Mouse (Mus musculus): ENCODE measurements around the gene Engase. TPM values are rescaled to one million over a fixed set of nuclear protein-coding genes. Genes with fewer than 3 reads are reported as not detected.

The Engase gene
- polyA plus RNA-seq, 1 experiment = 32.7 TPM

DNA sequence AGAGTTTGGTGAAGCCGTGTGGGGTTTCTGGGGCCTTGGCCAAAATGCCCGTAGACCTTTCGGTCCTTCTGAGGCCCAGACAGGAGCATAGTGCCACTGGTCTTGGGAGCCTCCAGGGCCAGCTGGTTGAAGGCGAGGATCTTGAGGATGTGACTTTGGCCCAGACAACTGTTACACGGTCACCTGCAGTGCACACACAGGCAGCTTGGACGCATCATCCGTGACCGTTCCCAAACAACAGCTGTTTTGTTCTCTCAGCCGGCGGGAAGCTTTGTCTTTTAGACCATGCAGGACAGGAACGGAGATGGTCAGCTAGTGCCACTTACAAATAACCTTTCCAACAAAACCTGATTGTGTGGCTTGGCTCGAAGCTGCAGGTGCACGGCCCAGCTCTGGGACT lies 5.0 kb upstream of the Engase start:
- Histone ChIP-seq H3K4me1 (ENCODE audit: control insufficient read depth, insufficient read depth, low read length) (peaks cover 23% of the 10 kb centered on the region), H3K27ac (ENCODE audit: insufficient read depth, low read depth, low read length) (no peak overlapping the region)
- TF ChIP-seq CTCF (IDR thresholded peaks at IDR 0.05; ENCODE audit: low read depth, low read length) (no peak), POLR2A (IDR thresholded peaks at IDR 0.05; ENCODE audit: borderline replicate concordance, low read depth, low read length) (no peak)

GRCm38 (mm10) chr11:118473161-118473560 lies 3.5 kb upstream of the Engase start:
- Histone ChIP-seq H3K4me1 (ENCODE audit: control insufficient read depth, insufficient read depth, low read length) (peaks cover 30% of the 10 kb centered on the region), H3K4me3 (ENCODE audit: insufficient read depth, low read length) (no peak overlapping the region), H3K27ac (ENCODE audit: insufficient read depth, low read depth, low read length) (no peak overlapping the region)
- no peak for TF ChIP-seq CTCF (IDR thresholded peaks at IDR 0.05; ENCODE audit: low read depth, low read length)
- TF ChIP-seq POLR2A (IDR thresholded peaks at IDR 0.05; ENCODE audit: borderline replicate concordance, low read depth, low read length) = no peak

More for the DNA sequence above, 5.0 kb upstream of the Engase start:
- no peak overlapping the region for H3K4me3 ChIP-seq (ENCODE audit: insufficient read depth, low read length)

DNA sequence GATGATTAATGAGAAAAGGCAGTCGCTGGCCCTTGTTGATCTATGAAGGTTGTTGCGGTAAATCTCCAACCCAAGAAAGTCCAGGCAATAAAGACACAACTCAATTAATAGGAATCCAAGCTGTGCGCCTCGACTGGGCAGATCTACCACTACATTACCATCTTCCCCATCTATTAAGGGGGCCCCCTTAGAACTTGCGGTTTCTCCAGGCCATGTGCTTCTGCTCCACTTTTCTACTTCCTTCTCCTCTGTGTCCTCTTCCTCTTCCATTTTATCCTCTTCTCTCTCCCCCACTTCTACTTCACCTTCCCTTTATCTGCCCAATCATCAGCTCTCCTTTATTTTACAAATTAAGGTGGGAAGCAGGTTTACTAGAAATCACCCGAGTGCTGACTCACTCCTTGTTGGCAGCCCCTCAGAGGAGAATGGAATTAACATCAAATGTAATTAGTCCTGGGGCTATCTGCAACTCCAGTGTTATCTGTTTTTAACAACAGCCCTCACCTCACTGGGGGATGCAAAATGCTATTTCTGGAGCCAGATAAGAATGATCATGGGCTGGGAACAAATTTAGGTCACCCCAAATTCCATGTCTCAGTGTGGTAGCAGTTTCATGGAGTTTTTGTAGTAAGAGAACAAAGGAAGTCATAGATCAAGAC lies 2.7 kb upstream of the Engase start:
- no peak overlapping the region for H3K4me3 ChIP-seq (ENCODE audit: insufficient read depth, low read length)
- no peak for TF ChIP-seq POLR2A (IDR thresholded peaks at IDR 0.05; ENCODE audit: borderline replicate concordance, low read depth, low read length)
- TF ChIP-seq CTCF (IDR thresholded peaks at IDR 0.05; ENCODE audit: low read depth, low read length) = no peak
- peaks cover 30% of the 10 kb centered on the region for H3K4me1 ChIP-seq (ENCODE audit: control insufficient read depth, insufficient read depth, low read length)

DNA sequence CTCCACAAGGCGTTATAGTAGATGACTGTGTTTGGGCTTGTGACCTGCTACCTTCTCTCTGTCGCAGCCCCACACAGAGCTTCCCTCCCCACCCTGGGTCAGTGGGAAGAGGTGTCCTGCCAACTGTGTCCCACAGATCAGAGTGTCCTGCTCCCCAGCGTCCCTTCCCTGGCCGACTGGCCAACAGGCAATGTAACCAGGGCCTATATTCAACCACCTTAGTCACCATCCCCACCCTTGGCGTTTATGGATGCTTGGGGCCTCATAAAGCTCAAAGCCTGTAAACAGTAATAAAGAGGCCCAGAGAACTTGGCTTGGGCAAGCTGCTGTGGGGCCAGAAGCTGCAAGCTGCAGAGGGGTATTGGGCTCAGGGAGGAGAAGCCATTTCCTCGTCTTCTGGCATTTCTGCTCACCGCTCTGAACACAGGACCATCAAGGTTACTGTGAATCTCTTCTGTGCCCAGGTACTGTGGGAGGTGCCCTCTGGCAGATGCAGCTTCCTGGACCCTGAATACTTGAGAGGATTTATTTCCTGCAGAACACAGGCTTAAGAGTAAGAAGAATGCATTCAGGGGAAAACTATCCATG lies 1.0 kb upstream of the Engase start:
- Histone ChIP-seq H3K27ac (ENCODE audit: insufficient read depth, low read depth, low read length) (no peak overlapping the region), H3K4me3 (ENCODE audit: insufficient read depth, low read length) (no peak overlapping the region), H3K4me1 (ENCODE audit: control insufficient read depth, insufficient read depth, low read length) (peaks cover 21% of the 10 kb centered on the region)
- TF ChIP-seq CTCF (IDR thresholded peaks at IDR 0.05; ENCODE audit: low read depth, low read length) (no peak), POLR2A (IDR thresholded peaks at IDR 0.05; ENCODE audit: borderline replicate concordance, low read depth, low read length) (no peak)

More for the DNA sequence above, 2.7 kb upstream of the Engase start:
- peak overlapping the region; percentile 23; the same call in 1 of the 2 replicates for H3K27ac ChIP-seq (ENCODE audit: insufficient read depth, low read depth, low read length)

DNA sequence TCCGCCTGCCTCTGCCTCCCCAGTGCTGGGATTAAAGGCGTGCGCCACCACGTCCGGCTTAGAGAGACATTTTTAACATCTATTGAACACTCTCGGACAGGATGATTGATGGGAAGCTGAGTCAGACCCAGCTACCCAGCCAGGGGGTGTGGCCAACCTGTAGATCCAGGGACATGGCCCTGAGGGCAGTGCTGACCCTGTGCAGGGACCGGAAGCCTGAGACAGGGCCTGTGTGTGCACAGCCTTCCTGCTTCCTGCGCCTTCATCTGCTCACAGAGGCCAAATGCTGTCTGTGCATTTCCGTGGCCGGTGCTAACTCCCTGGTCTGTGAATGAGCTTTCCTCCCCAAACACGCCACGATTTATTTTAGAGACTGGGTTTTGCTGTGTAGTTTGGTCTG lies 3.1 kb downstream of the Engase start:
- H3K4me1 ChIP-seq (ENCODE audit: control insufficient read depth, insufficient read depth, low read length) = peaks cover 9% of the 10 kb centered on the region
- TF ChIP-seq POLR2A (IDR thresholded peaks at IDR 0.05; ENCODE audit: borderline replicate concordance, low read depth, low read length) (no peak), CTCF (IDR thresholded peaks at IDR 0.05; ENCODE audit: low read depth, low read length) (no peak)
- H3K27ac ChIP-seq (ENCODE audit: insufficient read depth, low read depth, low read length) = no peak overlapping the region
- H3K4me3 ChIP-seq (ENCODE audit: insufficient read depth, low read length) = no peak overlapping the region

- Histone ChIP-seq H3K4me3 (ENCODE audit: insufficient read depth, low read length) (no peak overlapping the region), H3K27ac (ENCODE audit: insufficient read depth, low read depth, low read length) (no peak overlapping the region), H3K4me1 (ENCODE audit: control insufficient read depth, insufficient read depth, low read length) (peaks cover 9% of the 10 kb centered on the region)
- TF ChIP-seq CTCF (IDR thresholded peaks at IDR 0.05; ENCODE audit: low read depth, low read length) (no peak), POLR2A (IDR thresholded peaks at IDR 0.05; ENCODE audit: borderline replicate concordance, low read depth, low read length) (no peak)
Measured at GRCm38 (mm10) chr11:118481231-118481630, 4.6 kb downstream of the Engase start.

DNA sequence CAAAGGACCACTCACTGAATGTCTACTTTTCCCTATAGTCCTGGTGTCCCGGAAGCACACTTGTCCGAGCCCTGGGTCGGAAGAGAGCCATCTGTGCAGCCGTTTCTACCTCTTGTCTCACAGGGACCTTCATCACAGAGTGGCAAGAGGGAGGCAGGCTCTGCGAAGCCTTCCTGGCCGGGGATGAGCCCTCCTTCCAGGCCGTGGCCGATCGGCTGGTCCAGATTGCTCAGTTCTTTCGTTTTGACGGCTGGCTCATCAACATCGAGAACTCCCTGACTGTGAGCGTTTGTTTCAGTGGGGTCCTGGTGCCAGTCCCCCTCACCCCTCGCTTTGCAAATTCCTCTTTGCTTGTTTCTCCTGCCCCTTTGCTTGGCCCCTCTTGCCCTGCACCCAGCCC lies 5.1 kb downstream of the Engase start:
- TF ChIP-seq CTCF (IDR thresholded peaks at IDR 0.05; ENCODE audit: low read depth, low read length) (no peak), POLR2A (IDR thresholded peaks at IDR 0.05; ENCODE audit: borderline replicate concordance, low read depth, low read length) (no peak)
- Histone ChIP-seq H3K27ac (ENCODE audit: insufficient read depth, low read depth, low read length) (no peak overlapping the region), H3K4me1 (ENCODE audit: control insufficient read depth, insufficient read depth, low read length) (peaks cover 7% of the 10 kb centered on the region), H3K4me3 (ENCODE audit: insufficient read depth, low read length) (no peak overlapping the region)

DNA sequence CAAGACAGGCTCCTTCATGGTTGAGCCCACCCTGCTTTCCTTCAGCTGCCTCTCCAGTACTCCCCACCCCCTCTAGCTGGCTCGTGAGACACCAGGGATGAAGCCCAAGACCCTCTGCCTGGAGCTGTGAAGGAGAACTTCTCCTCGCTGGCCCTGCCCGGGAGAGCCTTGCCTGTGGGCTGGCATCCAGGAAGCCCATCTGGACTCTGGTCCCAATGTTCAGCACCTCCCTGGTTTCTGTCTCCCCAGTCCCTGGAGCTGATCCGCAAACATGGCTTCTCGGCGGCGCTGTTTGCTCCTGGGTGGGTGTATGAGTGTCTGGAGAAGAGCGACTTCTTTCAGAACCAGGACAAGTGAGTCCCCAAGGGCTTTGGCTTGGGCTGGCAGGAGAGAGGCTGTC lies 7.5 kb downstream of the Engase start:
- Histone ChIP-seq H3K27ac (ENCODE audit: insufficient read depth, low read depth, low read length) (no peak overlapping the region), H3K4me1 (ENCODE audit: control insufficient read depth, insufficient read depth, low read length) (no peaks in the 10 kb centered on the region), H3K4me3 (ENCODE audit: insufficient read depth, low read length) (no peak overlapping the region)
- TF ChIP-seq POLR2A (IDR thresholded peaks at IDR 0.05; ENCODE audit: borderline replicate concordance, low read depth, low read length) (no peak), CTCF (IDR thresholded peaks at IDR 0.05; ENCODE audit: low read depth, low read length) (no peak)

- H3K4me3 ChIP-seq (ENCODE audit: insufficient read depth, low read length) = no peak overlapping the region
- TF ChIP-seq CTCF (IDR thresholded peaks at IDR 0.05; ENCODE audit: low read depth, low read length) (no peak), POLR2A (IDR thresholded peaks at IDR 0.05; ENCODE audit: borderline replicate concordance, low read depth, low read length) (no peak)
- H3K4me1 ChIP-seq (ENCODE audit: control insufficient read depth, insufficient read depth, low read length) = no peaks in the 10 kb centered on the region
- H3K27ac ChIP-seq (ENCODE audit: insufficient read depth, low read depth, low read length) = no peak overlapping the region
Measured at GRCm38 (mm10) chr11:118485338-118485737, 8.7 kb downstream of the Engase start.

DNA sequence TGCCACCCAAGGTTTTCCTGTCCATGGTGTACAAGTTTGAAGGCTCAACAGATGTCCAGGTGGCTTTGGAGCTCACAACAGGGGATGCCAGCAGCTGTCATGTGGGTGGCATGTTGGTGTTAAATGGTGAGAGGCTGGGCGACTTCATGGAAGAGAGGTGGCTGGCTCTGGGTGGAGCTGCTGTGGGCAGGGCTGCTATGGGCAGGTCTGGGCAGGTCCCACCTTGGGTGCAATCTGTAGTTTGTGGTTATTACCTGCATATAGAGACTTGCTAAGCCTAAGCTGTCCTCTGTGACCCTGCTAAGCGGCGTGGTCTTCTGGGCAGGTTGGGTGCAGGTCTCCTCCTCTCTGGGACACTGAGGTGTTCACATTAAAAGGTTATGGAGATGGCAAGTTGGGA lies 9.2 kb downstream of the Engase start:
- no peak for TF ChIP-seq CTCF (IDR thresholded peaks at IDR 0.05; ENCODE audit: low read depth, low read length)
- no peak for TF ChIP-seq POLR2A (IDR thresholded peaks at IDR 0.05; ENCODE audit: borderline replicate concordance, low read depth, low read length)
- Histone ChIP-seq H3K4me3 (ENCODE audit: insufficient read depth, low read length) (no peak overlapping the region), H3K27ac (ENCODE audit: insufficient read depth, low read depth, low read length) (no peak overlapping the region), H3K4me1 (ENCODE audit: control insufficient read depth, insufficient read depth, low read length) (no peaks in the 10 kb centered on the region)

All from bone marrow macrophage, adult 2 months (primary cell).